Mouse (Mus musculus) layer of hippocampus, adult 8-10 months (tissue): ENCODE data around the gene Myrip. TPM values are rescaled to one million over a fixed set of nuclear protein-coding genes. Genes with fewer than 3 reads are reported as not detected.
"Not testable (repeated sequence)": the region's sequence is repeated elsewhere in the genome, so short reads cannot be mapped to it uniquely, and the experiment has no call there.

Source experiments
- DNase-seq, 2 experiments: peaks; one replicate each; pipeline ENCODE4 v3.0.0; 2022; ENCODE audit warnings: low spot score in 2 of 2
- total RNA-seq, 4 experiments: library from RNA; stranded (reverse); gene quantifications; 2 replicates each; pipeline ENCODE4 v1.2.4; 2022

The Myrip gene
- total RNA-seq, 4 experiments from 2014 or later: 45.8 to 63.9 (median 55.6) TPM

DNA sequence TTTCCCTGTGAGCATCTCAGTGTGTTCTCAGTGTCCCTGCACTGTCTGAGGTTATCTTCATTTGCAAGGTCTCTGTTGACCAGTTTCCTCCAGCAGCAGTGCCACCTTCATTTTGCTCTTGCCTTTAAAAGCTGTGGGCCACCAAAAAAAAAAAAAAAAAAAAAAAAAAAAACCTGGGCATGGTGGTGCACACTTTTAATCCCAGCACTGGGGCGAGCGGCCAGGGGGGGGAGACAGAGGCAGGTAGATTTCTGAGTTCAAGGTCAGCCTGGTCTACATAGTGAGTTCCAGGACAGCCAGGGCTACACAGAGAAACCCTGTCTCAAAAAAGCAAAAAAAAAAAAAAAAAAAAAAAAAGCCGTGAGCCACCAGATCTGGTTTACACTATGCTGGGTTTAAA lies 29.7 kb downstream of the Myrip start:
- not testable (repeated sequence) for DNase-seq

DNA sequence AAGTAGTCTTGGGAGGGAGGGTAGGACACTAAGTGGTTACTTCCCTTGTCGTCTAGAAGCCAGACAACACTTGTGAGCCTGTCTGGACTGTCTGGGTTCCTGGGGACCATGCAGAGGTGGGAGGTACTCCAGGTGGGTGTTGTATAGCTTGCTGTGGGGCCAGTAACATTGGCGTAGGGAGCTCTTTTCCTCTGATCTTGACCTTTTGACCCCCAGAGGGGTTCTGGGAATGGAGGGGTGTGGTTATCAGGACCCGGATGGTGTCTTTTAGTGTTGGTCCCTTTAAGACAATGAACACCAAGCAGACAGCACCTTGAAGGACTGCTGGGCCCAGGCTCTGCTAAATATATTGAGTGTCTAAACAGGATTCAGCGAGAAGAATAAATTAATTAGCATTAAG lies 36.9 kb downstream of the Myrip start:
- no peak for DNase-seq

DNA sequence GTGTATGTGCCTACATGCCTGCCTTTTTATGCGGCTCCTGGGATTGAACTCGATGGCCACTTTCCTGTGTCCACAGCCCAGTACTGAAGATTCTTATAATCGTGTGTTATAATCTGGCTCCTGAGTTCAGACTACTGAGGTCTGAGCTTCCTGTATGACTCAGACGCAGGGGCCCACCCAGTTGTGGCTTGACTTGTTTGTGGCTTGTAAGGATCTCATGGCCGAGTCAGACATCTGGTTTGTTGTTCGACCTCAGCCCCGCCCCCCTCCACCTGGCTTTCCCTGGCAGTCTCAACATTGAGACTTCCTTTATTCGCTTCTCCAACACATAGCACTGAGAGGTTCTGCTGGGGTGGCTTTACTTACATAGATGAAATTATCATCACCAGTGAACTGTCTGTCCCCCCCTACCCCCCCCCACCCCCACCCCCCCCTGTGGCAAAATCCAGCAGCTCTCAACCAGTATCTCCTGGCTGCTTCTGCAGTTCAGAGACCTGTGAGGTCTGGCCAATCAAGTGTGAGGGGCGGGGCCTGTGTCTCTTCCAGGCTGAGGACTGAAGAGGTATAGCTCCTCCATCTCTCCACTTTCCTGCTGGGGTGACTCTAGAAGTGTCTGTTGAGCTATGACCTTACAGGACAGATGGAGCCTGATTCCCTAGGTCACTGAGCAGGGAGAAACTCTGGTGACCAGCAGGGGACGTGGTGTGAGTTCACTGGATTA lies 38.8 kb downstream of the Myrip start:
- no peak for DNase-seq

DNA sequence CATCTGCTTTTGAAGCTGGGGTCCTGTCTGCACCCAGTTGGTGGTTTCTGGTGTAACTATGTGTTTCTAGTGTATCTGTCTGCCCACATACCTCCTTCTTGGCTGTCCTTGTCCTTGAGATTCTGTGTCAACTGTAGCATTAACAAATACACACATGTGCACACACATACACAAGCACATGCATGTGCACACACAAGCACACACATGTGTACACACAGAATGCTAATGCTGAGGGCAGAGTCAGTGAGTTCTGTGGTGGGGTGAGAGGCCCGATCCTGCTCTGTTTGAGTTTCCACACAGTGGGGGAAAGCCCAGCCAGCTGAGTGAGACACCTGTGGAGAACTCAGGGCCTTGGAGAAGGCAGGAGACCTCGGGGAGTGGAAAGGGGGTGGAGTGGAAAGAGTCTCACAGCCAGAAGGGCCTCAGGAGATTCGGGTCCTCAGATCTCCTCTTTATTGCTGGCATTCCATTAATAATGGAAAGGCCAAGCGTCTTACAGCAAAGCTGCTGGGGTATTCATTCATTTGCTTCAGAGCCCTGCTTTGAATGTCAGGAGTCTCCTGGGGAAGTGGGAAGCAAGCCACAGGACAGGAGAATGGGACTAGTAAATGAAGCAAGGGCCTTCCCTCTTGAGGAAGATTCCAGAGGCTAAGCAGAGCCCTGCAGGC lies 41.9 kb downstream of the Myrip start:
- DNase-seq: no peak

DNA sequence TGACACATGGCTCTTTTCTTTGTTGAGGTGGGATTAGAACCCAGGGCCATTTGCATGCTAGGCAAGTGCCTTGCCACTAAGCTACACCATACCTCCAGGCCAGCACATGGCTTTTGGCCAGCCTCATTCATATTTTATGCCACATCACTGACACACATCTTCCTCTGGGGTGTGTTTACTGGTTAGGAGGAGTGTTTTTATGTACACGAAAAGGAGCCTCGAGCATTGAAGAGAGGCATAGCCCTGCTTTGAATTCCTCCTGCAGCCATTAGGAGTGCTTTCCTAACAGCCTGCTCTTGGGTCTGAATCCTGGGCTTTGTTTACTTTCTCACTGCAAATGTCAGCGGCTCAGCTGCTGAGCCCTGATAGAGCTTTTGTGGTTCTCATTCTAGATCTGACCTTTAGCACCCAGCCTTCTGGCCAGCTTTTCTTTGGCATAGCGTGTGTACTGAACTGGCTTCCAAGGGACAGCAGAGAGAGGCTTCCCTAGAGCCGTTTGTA lies 44.4 kb downstream of the Myrip start:
- DNase-seq: no peak

DNA sequence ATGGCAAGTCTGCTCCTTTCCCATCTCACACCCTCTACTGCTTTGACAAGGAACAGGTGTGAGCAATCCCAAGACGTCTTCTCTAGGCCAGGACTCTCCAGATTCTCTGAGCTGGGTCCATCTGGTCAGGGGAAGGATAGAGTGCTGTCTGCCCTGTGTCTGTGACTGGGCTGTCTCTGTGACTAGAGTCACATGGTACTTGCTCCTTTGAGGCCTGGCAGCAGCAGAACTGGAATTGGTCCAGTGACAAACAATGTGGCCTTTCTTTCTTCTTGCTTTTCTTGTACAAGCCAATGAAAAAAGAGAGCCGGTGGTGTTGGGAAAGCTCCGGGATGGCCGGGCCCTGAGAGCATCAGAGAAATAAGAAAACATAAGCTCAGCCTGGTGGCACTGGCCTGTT lies 47.8 kb downstream of the Myrip start:
- DNase-seq: peak; percentile 73 to 81

DNA sequence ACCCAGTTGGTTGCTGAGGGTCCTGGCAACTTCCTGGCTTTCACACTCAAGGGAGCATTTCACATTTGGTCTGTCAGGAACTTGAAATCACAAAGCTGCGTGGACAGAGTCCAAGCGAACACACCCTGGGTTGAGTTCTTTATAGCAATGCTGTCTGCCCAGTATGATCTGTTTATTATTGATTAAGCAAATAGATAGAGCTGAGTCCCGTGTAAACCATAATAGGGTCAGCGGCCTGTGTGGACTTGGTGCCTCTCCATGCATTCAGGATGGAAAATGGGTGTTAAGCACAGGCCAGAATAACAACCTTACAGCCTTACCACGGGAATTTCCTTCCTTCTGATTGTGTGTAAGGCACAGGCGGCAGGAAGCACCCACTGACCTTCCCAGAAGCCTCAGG lies 49.0 kb downstream of the Myrip start:
- no peak for DNase-seq

DNA sequence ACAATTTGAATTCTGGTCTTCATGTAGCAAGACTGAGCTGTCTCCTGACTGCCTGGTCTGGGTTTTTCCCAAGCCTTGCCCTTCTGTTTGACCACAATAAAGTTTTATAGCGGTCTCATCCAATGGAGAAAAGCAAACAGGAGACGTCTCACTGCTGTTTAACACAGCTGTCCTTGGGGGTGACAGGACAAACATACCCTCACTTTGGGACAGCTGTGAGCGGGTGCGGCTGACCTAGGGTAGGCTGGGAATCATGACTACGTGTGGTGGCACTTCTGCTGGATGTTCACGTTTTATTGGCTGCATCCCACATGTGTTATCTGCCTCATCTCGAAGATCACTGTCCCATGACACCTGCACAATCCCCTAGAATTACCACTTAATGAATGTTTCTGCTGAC lies 49.7 kb downstream of the Myrip start:
- DNase-seq: no peak

DNA sequence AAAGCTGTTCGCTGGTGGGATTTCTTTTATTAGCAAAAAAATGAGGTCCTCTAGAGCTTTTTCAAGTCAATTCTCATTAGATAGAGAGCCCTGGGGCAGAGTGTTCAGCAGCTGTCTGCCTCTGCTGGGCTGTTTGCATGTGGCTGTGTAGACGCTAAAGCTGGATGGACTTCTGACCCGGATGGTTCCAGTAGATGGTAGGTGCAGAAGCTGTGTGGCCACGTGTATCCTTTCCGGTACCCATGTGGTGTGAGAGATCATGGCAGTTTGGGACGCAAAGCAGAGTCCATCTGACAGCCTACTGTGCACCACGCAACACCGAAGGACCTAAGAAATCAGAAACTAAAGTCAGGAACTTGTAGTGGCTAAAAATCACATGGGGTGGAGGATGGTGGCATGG lies 50.2 kb downstream of the Myrip start:
- no peak for DNase-seq

DNA sequence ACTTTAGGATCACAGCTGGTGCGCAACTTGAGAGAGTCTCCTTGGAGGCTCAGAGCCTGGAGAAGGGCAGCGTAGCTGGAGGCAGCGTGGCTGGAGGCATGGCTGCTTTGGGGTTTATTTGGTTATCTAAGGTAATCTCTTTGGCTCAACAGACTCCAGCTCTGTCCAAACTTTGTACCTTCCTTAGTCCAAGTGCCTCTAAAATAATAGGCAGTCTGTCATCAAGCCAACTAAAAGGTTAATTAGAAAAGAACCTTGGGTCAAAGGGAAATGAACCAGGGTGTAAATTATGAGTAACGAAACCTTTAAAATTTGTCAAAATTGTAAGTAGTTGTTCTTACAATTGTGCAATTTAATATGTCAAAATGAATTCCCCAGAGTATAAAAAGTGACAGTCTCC lies 51.7 kb downstream of the Myrip start:
- DNase-seq: no peak

DNA sequence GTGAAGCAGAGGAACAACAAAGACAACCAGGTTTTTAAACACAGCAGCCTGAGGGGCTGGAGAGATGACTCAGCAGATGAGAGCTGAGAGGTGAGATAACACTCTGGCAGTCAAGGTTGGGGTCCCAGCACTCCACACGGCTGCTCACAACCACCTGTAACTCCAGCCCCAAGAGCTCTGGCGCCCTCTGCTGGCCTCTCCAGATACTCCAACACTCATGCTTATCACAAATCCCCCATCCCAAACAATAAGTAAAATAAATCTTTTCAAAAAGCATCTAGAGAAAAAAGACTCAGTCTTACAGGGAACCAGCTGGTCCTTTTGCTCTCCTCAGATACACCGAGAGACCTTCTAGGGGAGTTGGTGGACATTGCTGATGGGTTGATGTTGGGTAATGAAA lies 52.7 kb downstream of the Myrip start:
- DNase-seq: no peak

DNA sequence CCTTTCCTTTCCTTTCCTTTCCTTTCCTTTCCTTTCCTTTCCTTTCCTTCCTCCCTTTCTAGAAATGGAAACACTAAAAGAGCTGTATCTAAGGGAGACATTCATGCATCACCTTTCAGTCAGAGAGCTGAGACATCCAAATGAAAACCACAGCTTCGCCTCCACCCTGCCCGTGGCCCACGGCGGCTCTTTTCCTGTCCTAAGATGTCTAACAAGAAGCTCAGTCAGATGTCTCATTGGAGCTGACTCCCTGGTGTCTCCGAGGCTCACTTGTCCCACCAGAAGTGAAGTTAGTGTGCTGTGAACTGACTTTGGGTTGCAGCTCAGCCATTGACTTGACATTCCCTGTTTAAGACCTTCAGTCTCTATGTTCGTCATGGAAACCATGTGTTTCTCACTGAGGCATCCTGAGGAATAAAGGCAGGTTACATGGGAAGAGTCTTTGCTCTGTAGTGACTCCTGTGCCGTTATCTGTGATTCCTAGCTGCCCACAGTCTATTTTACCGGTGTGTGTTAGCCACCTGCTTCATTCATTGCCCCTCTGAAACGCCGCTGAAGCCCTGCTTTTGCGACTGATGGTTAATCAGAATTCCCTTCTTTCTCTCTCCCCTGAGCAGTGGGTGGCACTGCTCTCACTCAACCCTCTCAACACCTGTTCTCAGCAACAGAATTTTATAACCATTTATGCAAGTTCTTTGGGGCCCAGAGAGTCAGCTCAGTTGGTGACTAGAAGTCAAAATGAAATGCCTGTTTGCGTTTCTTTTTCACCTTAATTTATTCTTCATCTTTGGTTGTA lies 53.4 kb downstream of the Myrip start:
- DNase-seq: no peak

DNA sequence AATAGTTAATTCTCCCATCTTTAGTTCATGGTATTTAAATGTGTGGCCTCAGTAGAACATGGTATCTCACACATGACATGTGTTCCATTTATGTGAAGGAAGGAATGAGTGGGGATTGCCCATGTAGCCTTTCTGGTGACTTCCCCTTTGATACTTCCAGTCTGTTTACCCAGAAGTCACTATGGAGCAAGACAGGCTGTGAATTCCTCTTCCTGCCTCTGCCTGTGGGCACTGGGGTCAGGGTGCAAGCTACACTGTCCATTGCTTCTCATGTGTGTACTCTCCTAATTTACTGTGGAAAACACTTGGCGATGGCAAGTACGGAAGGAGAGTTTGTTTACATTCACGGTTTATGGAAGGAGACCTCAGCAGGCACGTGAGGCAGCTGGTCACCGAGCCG lies 55.2 kb downstream of the Myrip start:
- no peak for DNase-seq

DNA sequence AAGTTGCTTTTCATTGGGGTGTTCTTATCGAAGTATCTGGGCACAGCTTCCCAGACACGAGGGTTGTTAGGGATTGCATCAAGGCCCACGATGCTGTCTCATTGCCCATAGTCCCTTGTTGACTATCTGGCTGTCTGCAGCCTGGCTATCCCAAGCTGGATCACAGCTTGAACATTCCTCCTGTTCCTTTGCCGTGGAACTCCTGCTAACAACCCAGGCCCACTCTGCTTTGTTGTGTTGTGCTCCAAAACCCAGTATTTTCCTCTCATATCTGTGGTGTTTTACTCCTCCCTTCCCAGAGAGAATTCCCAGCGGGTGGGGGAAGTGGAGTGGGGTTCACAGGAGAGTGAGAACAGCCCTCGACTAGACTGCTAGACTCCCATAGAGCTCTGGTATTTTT lies 56.7 kb downstream of the Myrip start:
- DNase-seq: no peak

DNA sequence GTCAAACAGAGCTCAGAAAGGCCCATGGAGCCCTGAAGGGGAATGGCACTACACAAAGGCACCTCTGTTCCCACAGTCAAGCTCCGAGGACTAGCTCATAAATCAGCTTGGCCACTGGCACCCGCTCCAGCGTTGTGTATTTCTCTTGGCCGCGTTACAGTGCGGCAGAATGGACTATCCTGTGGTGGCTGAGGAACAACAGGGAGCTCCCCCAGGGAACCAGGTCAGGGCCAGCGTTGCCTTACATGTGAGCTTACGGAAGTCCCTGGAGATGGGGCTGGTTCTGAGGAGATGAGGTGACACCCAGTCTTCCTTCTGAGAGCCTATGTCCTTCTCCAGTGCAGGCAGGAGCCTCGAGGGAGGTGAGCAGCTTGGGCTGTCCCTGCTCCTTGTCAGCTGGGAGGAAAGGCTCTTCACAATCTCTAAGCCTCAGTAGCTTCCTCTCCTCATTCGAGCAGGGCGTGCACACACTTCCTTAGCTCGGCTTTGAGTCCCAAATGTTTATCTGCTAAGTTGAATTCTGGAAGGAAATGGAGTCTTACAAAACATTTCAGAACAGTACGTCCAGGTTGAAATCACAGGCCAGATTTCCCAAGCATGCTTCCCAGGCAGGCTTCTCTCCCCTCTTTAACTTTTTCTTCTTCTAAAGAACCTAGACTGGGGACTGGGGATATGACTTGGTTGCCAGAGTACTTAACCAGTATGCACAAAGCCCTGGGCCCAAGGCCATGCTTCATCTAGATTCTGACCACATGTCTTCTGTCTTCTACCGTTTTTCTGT lies 59.3 kb downstream of the Myrip start:
- DNase-seq: peak; percentile 83 to 86

DNA sequence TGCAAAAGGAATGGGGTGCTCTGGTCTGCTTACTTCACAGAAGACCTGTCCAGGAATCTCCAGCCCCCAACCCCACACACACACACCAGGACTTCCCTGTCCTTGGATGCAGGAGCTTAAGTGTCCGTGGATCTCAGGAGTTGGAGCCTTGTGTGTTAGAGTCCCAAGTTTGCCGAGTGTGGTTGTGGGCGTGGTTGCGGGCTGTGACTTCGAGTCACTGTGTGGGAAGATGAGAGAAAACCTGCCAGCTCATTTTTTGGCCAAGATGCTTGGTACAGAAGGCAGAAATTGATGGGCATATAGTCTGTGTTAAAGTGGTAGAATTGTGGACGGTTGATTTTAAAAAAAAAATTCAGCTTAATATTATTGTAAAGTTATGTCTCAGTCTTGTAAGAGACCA lies 60.3 kb downstream of the Myrip start:
- peak; percentile 40 to 45 for DNase-seq

DNA sequence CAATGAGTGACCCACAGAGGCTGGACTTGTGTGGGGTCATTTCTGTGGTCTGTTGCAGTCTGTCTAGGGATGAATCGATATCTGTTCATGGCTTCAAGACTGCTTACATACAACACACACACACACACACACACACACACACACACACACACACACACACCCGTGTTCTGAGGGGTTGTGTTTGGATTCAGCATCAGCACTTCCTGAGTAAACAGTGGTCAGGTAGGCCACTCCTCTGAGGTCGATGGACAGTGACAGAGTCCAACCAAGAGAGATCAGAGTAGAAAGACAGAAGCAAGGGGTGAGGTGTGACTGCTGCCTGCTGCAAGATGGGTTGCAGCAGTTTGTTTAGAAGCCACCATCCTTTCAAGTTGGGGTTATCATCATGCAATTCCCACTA lies 61.4 kb downstream of the Myrip start:
- DNase-seq: no peak

DNA sequence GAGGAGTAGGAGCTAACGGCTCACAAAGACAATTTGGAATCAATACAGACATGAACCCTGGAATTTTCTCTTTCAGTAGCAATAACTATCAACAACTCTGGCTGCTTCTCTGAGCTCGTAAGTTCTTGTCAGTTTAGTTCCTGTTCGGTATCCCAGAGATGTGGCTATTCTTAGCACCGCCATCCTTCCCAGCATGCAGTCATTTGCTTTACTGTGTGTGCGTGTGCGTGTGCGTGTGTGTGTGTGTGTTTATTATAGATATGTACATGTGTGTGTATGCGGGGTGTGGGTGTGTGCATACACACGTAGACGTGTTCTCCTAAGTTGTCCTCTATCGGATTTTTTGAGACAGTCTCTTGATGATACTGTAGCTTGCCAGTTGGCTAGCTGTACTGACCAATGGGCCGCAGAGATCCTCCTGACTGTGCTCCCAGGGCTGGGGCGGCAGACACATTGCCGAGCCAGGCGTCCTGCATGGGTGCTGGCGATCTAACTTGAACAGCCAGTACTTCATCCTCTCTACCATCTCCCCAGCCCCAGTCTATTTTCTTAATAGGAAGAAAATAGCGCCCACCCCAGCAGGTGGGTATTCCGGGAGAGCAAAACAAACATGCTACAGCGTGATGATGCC lies 63.5 kb downstream of the Myrip start:
- DNase-seq: no peak

DNA sequence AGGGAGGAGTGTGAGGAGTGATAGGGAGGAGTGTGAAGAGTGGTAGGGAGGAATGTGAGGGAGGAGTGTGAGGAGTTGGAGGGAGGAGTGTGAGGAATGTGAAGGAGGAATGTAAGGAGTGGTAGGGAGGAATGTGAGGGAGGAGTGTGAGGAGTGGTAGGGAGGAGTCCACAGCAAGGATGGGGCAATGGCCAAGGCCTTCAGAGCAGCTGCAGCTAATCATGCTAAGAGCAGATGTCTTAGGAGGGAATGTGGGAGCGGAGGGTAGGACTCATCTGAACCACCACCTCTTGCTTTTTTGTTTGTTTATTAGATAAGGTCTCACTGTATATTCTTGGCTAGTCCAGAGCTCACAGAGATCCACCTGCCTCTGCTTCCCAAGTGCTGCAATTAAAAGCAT lies 66.2 kb downstream of the Myrip start:
- DNase-seq: no peak

DNA sequence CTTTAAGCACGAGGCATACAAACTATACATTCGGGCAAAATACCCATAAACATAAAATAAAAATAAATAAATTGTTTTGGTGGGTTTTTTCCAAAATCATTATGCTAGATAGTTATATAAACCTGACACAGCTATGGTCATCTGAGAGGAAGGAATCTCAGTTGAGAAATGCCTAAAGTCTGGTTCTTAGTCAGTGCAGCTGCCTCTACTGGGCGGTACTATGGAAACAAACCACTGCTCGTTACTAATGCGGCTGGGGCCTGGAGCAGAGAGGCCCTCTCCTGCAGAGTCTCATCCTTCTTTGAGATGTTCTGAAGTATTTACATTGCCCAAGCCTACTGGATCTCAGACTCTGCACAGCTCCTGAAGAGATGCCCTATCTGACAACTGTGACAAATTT lies 70.3 kb downstream of the Myrip start:
- DNase-seq: no peak

DNA sequence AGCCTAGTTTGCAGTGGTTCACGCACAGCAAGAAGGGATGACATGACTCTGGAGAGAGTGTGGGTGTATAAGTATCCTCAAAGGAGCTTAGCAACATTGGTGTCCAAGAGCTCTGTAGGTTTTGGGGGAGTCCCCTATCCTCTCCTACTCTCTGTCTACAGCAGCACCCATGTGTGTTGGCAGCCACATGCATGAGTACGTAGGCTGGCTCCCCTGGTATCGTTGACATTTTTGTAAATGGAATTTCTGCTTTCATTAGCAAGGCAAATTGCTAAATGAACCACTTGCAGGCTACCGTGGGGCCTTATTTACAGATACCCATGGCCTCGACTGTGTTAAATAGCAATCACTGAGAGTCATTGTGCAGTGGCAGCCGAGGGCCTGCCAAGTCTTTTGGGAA lies 71.0 kb downstream of the Myrip start:
- DNase-seq: no peak
